Mouse (Mus musculus): ENCODE data around the gene Kptn. TPM values are rescaled to one million over a fixed set of nuclear protein-coding genes. Genes with fewer than 3 reads are reported as not detected.

Kptn gene
- polyA plus RNA-seq (2015; fragmentation: Nextera tagmentation; extraction: Ambion mirVana), result 8.6 and 9.6 TPM in 2 replicates

- WGBS (ENCODE audit: insufficient replicate concordance), result under 1% methylated on average over 33 of the region's 33 CpGs
Observed at GRCm38 (mm10) chr7:16119569-16120261, at the start of gene Kptn. Gene Kptn, plus strand, starts transcription at chr7:16119895.

GRCm38 (mm10) chr7:16070846-16071245 is 48.8 kb upstream of the Kptn start:
- peaks cover 7% of the 10 kb centered on the region; the same call in 1 of the 2 replicates for H3K4me1 ChIP-seq (replicated peaks)
- no peak for ATAC-seq (ENCODE audit: insufficient read depth)
- H3K9ac ChIP-seq, result no peak overlapping the region
- H3K27ac ChIP-seq (replicated peaks), result no peak overlapping the region
- H3K27me3 ChIP-seq, result no peaks in the 10 kb centered on the region; the same call in 1 of the 2 replicates
- no peak overlapping the region for H3K4me2 ChIP-seq
- no peaks in the 10 kb centered on the region for H3K36me3 ChIP-seq (replicated peaks)
- no peaks in the 10 kb centered on the region for H3K9me3 ChIP-seq (replicated peaks)
- H3K4me3 ChIP-seq (replicated peaks), result no peak overlapping the region

More at GRCm38 (mm10) chr7:16119569-16120261, at the start of gene Kptn:
- peak within 1 kb of the TSS; percentile 79 for H3K9ac ChIP-seq
- H3K4me1 ChIP-seq (replicated peaks), result peaks cover 26% of the 10 kb centered on the region
- H3K9me3 ChIP-seq (replicated peaks), result no peaks in the 10 kb centered on the region
- peaks cover 33% of the 10 kb centered on the region for H3K36me3 ChIP-seq (replicated peaks)
- H3K4me3 ChIP-seq (replicated peaks), result peak within 1 kb of the TSS; percentile 86
- ATAC-seq (ENCODE audit: insufficient read depth), result peak; percentile 81
- no peaks in the 10 kb centered on the region for H3K27me3 ChIP-seq
- peak within 1 kb of the TSS; percentile 75 for H3K4me2 ChIP-seq
- peak within 1 kb of the TSS; percentile 83 for H3K27ac ChIP-seq (replicated peaks)

GRCm38 (mm10) chr7:16071906-16072305 is 47.8 kb upstream of the Kptn start:
- H3K27ac ChIP-seq (replicated peaks), result no peak overlapping the region
- peak; percentile 58 for ATAC-seq (ENCODE audit: insufficient read depth)

GRCm38 (mm10) chr7:16079947-16080346 is 39.7 kb upstream of the Kptn start:
- H3K4me3 ChIP-seq (replicated peaks), result no peak overlapping the region
- whole genome bisulfite sequencing (ENCODE audit: insufficient replicate concordance), result 49% methylated on average over 1 of the region's 1 CpGs
- no peak overlapping the region for H3K9ac ChIP-seq
- H3K4me1 ChIP-seq (replicated peaks), result no peaks in the 10 kb centered on the region
- H3K4me2 ChIP-seq, result no peak overlapping the region
- ATAC-seq (ENCODE audit: insufficient read depth), result no peak
- H3K9me3 ChIP-seq (replicated peaks), result no peaks in the 10 kb centered on the region
- H3K36me3 ChIP-seq (replicated peaks), result no peaks in the 10 kb centered on the region
- no peak overlapping the region for H3K27ac ChIP-seq (replicated peaks)
- H3K27me3 ChIP-seq, result peaks cover 10% of the 10 kb centered on the region; the same call in 1 of the 2 replicates

More at GRCm38 (mm10) chr7:16071906-16072305, 47.8 kb upstream of the Kptn start:
- Histone ChIP-seq H3K4me3 (replicated peaks) (no peak overlapping the region), H3K4me2 (no peak overlapping the region), H3K4me1 (replicated peaks) (peaks cover 7% of the 10 kb centered on the region; the same call in 1 of the 2 replicates), H3K27me3 (no peaks in the 10 kb centered on the region; the same call in 1 of the 2 replicates), H3K9ac (no peak overlapping the region), H3K36me3 (replicated peaks) (no peaks in the 10 kb centered on the region), H3K9me3 (replicated peaks) (no peaks in the 10 kb centered on the region)
- WGBS (ENCODE audit: insufficient replicate concordance), result 58% methylated on average over 6 of the region's 6 CpGs

- Histone ChIP-seq H3K4me3 (replicated peaks) (no peak overlapping the region), H3K4me2 (no peak overlapping the region), H3K36me3 (replicated peaks) (no peaks in the 10 kb centered on the region), H3K9ac (no peak overlapping the region), H3K4me1 (replicated peaks) (no peaks in the 10 kb centered on the region), H3K27me3 (peaks cover 10% of the 10 kb centered on the region; the same call in 1 of the 2 replicates), H3K9me3 (replicated peaks) (no peaks in the 10 kb centered on the region), H3K27ac (replicated peaks) (no peak overlapping the region)
- WGBS (ENCODE audit: insufficient replicate concordance), result 50% methylated on average over 4 of the region's 4 CpGs
- ATAC-seq (ENCODE audit: insufficient read depth), result no peak
Observed at GRCm38 (mm10) chr7:16080581-16080980, 39.1 kb upstream of the Kptn start.

- Histone ChIP-seq H3K4me3 (replicated peaks) (no peak overlapping the region), H3K9me3 (replicated peaks) (no peaks in the 10 kb centered on the region), H3K4me2 (no peak overlapping the region), H3K9ac (no peak overlapping the region), H3K4me1 (replicated peaks) (no peaks in the 10 kb centered on the region), H3K36me3 (replicated peaks) (no peaks in the 10 kb centered on the region), H3K27ac (replicated peaks) (no peak overlapping the region), H3K27me3 (peaks cover 10% of the 10 kb centered on the region; the same call in 1 of the 2 replicates)
- ATAC-seq (ENCODE audit: insufficient read depth), result no peak
- 47% methylated on average over 4 of the region's 4 CpGs for WGBS (ENCODE audit: insufficient replicate concordance)
Observed at GRCm38 (mm10) chr7:16083361-16083760, 36.3 kb upstream of the Kptn start.

GRCm38 (mm10) chr7:16087587-16087986 is 32.1 kb upstream of the Kptn start:
- ATAC-seq (ENCODE audit: insufficient read depth), result no peak
- Histone ChIP-seq H3K4me2 (no peak overlapping the region), H3K27me3 (peaks cover 13% of the 10 kb centered on the region), H3K9ac (no peak overlapping the region), H3K9me3 (replicated peaks) (no peaks in the 10 kb centered on the region), H3K36me3 (replicated peaks) (no peaks in the 10 kb centered on the region), H3K4me3 (replicated peaks) (no peak overlapping the region), H3K27ac (replicated peaks) (no peak overlapping the region), H3K4me1 (replicated peaks) (no peaks in the 10 kb centered on the region)
- WGBS (ENCODE audit: insufficient replicate concordance), result 48% methylated on average over 2 of the region's 2 CpGs

GRCm38 (mm10) chr7:16094592-16094991 is 25.1 kb upstream of the Kptn start:
- Histone ChIP-seq H3K27me3 (peaks cover 20% of the 10 kb centered on the region; the same call in 1 of the 2 replicates), H3K9ac (no peak overlapping the region), H3K27ac (replicated peaks) (no peak overlapping the region), H3K9me3 (replicated peaks) (no peaks in the 10 kb centered on the region), H3K4me1 (replicated peaks) (peaks cover 17% of the 10 kb centered on the region), H3K4me3 (replicated peaks) (no peak overlapping the region), H3K36me3 (replicated peaks) (no peaks in the 10 kb centered on the region), H3K4me2 (no peak overlapping the region)
- no peak for ATAC-seq (ENCODE audit: insufficient read depth)
- WGBS (ENCODE audit: insufficient replicate concordance), result 47% methylated on average over 3 of the region's 3 CpGs

GRCm38 (mm10) chr7:16098021-16099017 is 21.4 kb upstream of the Kptn start, which contains the start of gene Napa:
Gene Napa, plus strand, starts transcription at chr7:16098458.
- Histone ChIP-seq H3K27me3 (0 out of 2 replicates have a peak, but pooled peaks cover 10% of the 10 kb centered on the region), H3K36me3 (replicated peaks) (peaks cover 31% of the 10 kb centered on the region), H3K27ac (replicated peaks) (peak within 1 kb of the TSS; percentile 96), H3K9ac (peak within 1 kb of the TSS; percentile 94), H3K4me2 (peak within 1 kb of the TSS; percentile 79), H3K9me3 (replicated peaks) (no peaks in the 10 kb centered on the region), H3K4me1 (replicated peaks) (peaks cover 52% of the 10 kb centered on the region), H3K4me3 (replicated peaks) (peak within 1 kb of the TSS; percentile 78)
- under 1% methylated on average over 68 of the region's 68 CpGs for WGBS (ENCODE audit: insufficient replicate concordance)
- ATAC-seq (ENCODE audit: insufficient read depth), result peak; percentile 94

GRCm38 (mm10) chr7:16099901-16100300 is 19.8 kb upstream of the Kptn start:
- peak overlapping the region; percentile 78 for H3K4me3 ChIP-seq (replicated peaks)
- peak; percentile 51 for ATAC-seq (ENCODE audit: insufficient read depth)
- H3K9ac ChIP-seq, result peak overlapping the region; percentile 94
- peak overlapping the region; percentile 79 for H3K4me2 ChIP-seq
- peaks cover 54% of the 10 kb centered on the region for H3K4me1 ChIP-seq (replicated peaks)
- peaks cover 47% of the 10 kb centered on the region for H3K36me3 ChIP-seq (replicated peaks)
- peak overlapping the region; percentile 96 for H3K27ac ChIP-seq (replicated peaks)
- 0 out of 2 replicates have a peak, but pooled peaks cover 5% of the 10 kb centered on the region for H3K27me3 ChIP-seq
- H3K9me3 ChIP-seq (replicated peaks), result no peaks in the 10 kb centered on the region
- WGBS (ENCODE audit: insufficient replicate concordance), result 29% methylated on average over 4 of the region's 4 CpGs

- peak overlapping the region; percentile 96 for H3K27ac ChIP-seq (replicated peaks)
- H3K9me3 ChIP-seq (replicated peaks), result no peaks in the 10 kb centered on the region
- peak overlapping the region; percentile 79 for H3K4me2 ChIP-seq
- no peaks in the 10 kb centered on the region for H3K27me3 ChIP-seq
- peak overlapping the region; percentile 78 for H3K4me3 ChIP-seq (replicated peaks)
- H3K4me1 ChIP-seq (replicated peaks), result peaks cover 54% of the 10 kb centered on the region
- peaks cover 57% of the 10 kb centered on the region for H3K36me3 ChIP-seq (replicated peaks)
- H3K9ac ChIP-seq, result peak overlapping the region; percentile 94
- 81% methylated on average over 7 of the region's 7 CpGs for WGBS (ENCODE audit: insufficient replicate concordance)
- no peak for ATAC-seq (ENCODE audit: insufficient read depth)
Observed at GRCm38 (mm10) chr7:16101081-16101480, 18.6 kb upstream of the Kptn start.
